Mouse (Mus musculus) hindbrain, postnatal 0 days (tissue): ENCODE results near the gene Itgav. TPM values are rescaled to one million over a fixed set of nuclear protein-coding genes. Genes with fewer than 3 reads are reported as not detected.

Experiments used
- ATAC-seq: fragments of 200-750 bp; cut with Nextera tagmentation; 2 replicates; pipeline ENCODE4 v1.8.0; 2017; ENCODE audit warnings: mild to moderate bottlenecking, moderate TSS enrichment, moderate library complexity
- DNase-seq: peaks from one replicate; pipeline ENCODE4 v3.0.0-alpha.2; 2015; ENCODE audit warnings: low spot score
- H3K27ac ChIP-seq: fragments of 300-500 bp; sonication (generic); 2 replicates; pipeline ENCODE4 v1.5.1; 2014; ENCODE audit warnings: mild to moderate bottlenecking
- H3K27me3 ChIP-seq: fragments of 300-500 bp; sonication (generic); 2 replicates; pipeline ENCODE4 v1.6.1; 2014; ENCODE audit warnings: low read length, mixed read lengths; ENCODE audit not compliant: insufficient read depth
- H3K36me3 ChIP-seq: fragments of 300-500 bp; sonication (generic); 2 replicates; pipeline ENCODE4 v1.6.1; 2014; ENCODE audit warnings: low read length, mixed read lengths; ENCODE audit not compliant: insufficient read depth
- H3K4me1 ChIP-seq: fragments of 300-500 bp; sonication (generic); 2 replicates; pipeline ENCODE4 v1.6.1; 2014; ENCODE audit warnings: antibody characterized with exemption, low read length, mixed read lengths; ENCODE audit not compliant: insufficient read depth
- H3K4me2 ChIP-seq: fragments of 300-500 bp; sonication (generic); 2 replicates; pipeline ENCODE4 v1.6.1; 2014; ENCODE audit warnings: low read depth, mild to moderate bottlenecking, low read length, moderate library complexity, mixed read lengths
- H3K4me3 ChIP-seq: fragments of 300-500 bp; sonication (generic); 2 replicates; pipeline ENCODE4 v1.5.1; 2014; ENCODE audit warnings: low read length
- H3K9ac ChIP-seq: fragments of 300-500 bp; sonication (generic); replicated peaks from 2 replicates; pipeline ENCODE4 v1.6.1; 2014; ENCODE audit warnings: mild to moderate bottlenecking, low read length, moderate library complexity, mixed read lengths
- H3K9me3 ChIP-seq: fragments of 300-500 bp; sonication (generic); 2 replicates; pipeline ENCODE4 v1.6.1; 2016; ENCODE audit warnings: low read length, mixed read lengths
- CTCF ChIP-seq: IDR thresholded peaks from 2 replicates; pipeline ENCODE4 v1.5.1; 2016; ENCODE audit warnings: antibody characterized with exemption, control low read depth, low read depth
- WGBS: fragments of 180-500 bp; shearing (Covaris S2); extraction: QIAGEN DNeasy Blood & Tissue Kit; methylation state at CpG from one replicate; pipeline ENCODE4 v1.1.7; 2014; 5-methylcytosine and 5-hydroxymethylcytosine counted together
- polyA plus RNA-seq: library from polyadenylated mRNA; unstranded; fragments of >200 nt; fragmentation: Nextera tagmentation; extraction: Ambion mirVana; gene quantifications from 2 replicates; pipeline ENCODE4 v1.2.1, GENCODE M21; 2015
- total RNA-seq: library from RNA; depleted of rRNA; stranded (reverse); fragments of >200 nt; gene quantifications from 2 replicates; pipeline ENCODE4 v1.2.3, GENCODE M21; 2014

Gene Itgav
- total and polyA plus RNA-seq, 2 experiments from 2014 or later, result 30.8 to 47.4 TPM

DNA sequence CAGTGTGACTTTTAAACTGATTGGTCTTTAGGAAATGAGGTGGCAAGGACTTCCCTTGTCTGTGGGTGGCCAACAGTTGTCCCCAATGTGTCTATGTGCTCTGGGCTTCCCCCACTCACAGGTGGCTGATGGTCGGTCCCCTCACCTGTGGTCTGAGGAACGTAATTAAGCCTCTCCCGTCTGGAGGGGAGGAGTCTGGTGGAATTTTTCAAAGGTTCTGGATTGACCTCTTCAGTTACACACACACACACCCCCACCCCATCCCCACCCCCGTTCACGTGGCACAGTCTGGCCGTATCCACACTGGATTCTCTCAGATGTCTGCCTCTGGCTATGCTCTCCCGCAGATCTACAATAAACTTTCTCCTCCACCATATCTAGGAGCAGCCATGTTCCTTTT is 30.1 kb upstream of the Itgav start:
- Histone ChIP-seq H3K4me2 (no peak overlapping the region), H3K27me3 (no peaks in the 10 kb centered on the region), H3K36me3 (no peaks in the 10 kb centered on the region), H3K4me3 (no peak overlapping the region), H3K9me3 (no peaks in the 10 kb centered on the region), H3K27ac (no peak overlapping the region), H3K4me1 (no peaks in the 10 kb centered on the region), H3K9ac (no peak overlapping the region)
- ATAC-seq (no peak), DNase-seq (no peak)
- WGBS, result 82% methylated on average over 7 of the region's 7 CpGs
- no peak for TF ChIP-seq CTCF

DNA sequence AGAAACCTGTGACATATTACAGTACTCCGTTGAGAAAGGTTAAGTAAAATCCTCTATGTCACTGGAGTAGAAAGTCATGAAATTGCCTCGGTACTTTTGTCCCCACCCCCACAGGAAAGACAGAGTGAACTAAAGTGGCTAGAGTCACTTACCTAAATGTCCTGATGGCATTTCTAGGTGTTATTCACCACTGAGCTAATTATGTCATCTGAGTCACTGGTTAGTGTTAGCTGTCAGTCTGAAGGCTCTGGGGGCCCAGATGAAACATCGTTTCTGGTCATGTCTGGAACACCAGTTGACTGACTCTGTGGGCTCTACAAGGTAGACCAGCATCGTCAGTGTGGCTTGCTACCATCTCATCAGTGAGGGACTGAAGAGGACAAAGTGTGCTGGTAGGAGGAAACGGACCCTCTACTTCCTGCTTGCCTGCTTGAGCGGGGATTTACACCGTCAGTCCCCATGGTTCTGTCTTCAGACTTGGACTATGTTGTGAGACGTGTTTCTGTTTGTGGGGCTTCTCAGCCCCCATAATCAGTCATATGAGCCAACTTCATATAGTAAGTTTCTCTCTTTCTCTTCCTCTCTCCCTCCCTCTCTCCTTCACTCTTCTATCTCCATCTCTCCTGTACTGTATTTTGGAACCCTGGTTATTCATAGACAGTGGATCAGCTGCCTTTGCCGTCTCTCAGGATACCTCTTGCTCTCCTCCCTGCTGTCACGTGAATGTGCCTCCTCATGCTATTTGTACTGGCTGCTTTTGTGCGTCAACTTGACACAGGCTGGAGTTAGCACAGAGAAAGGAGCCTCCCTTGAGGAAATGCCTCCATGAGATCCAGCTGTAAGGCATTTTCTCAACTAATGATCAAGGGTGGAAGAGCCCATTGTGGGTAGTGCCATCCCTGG is 28.6 kb upstream of the Itgav start:
- no peak overlapping the region for H3K4me2 ChIP-seq
- ATAC-seq (no peak), DNase-seq (no peak)
- no peaks in the 10 kb centered on the region for H3K36me3 ChIP-seq
- no peaks in the 10 kb centered on the region for H3K27me3 ChIP-seq
- H3K4me1 ChIP-seq, result no peaks in the 10 kb centered on the region
- no peak overlapping the region for H3K4me3 ChIP-seq
- no peak overlapping the region for H3K27ac ChIP-seq
- no peak overlapping the region for H3K9ac ChIP-seq
- 81% methylated on average over 11 of the region's 11 CpGs for WGBS
- no peak for TF ChIP-seq CTCF
- H3K9me3 ChIP-seq, result no peaks in the 10 kb centered on the region

DNA sequence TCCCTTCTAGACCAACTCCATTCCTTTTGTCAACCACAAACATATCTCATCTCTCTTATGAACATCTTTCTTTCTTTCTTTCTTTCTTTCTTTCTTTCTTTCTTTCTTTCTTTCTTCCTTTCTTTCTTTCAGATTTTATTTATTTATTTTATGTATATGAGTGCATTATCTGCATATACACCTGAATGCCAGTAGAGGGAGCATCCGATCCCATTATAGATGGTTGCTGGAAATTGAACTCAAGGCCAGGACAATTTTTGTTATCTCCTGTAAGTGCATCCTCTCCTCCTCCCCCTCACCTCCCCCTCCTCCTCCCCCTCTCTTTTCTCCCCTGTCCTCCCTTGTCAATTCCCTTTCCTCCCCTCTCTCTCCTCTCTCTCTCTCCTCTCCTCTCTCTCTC is 25.7 kb upstream of the Itgav start:
- ATAC-seq (no peak), DNase-seq (no peak)
- 77% methylated on average over 1 of the region's 1 CpGs for WGBS
- no peaks in the 10 kb centered on the region for H3K4me1 ChIP-seq
- no peaks in the 10 kb centered on the region for H3K36me3 ChIP-seq
- no peaks in the 10 kb centered on the region for H3K9me3 ChIP-seq
- peak; percentile 33 for TF ChIP-seq CTCF
- H3K27me3 ChIP-seq, result no peaks in the 10 kb centered on the region
- no peak overlapping the region for H3K4me3 ChIP-seq
- H3K4me2 ChIP-seq, result no peak overlapping the region
- no peak overlapping the region for H3K27ac ChIP-seq
- H3K9ac ChIP-seq, result no peak overlapping the region

DNA sequence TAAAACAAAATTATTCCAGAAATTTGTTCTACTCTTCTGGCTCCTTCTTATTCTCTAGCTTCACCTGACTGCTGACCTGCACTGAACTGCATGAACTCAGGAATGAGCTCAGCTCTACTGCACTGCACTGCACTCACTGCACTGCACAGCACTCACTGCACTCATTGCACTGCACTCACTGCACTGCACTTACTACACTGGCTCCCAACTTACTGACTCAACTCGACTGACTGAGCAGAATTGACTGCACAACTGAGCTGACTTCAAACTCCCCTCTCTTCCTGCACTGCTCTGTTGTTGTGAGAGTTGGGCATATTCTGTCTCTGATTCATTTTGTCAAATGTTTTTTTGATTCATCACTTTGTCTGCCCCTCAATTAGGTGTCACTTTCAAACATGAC is 24.9 kb upstream of the Itgav start:
- 65% methylated on average over 1 of the region's 1 CpGs for WGBS
- no peak overlapping the region for H3K9ac ChIP-seq
- no peaks in the 10 kb centered on the region for H3K27me3 ChIP-seq
- no peak for DNase-seq
- no peak for ATAC-seq
- no peak overlapping the region for H3K4me2 ChIP-seq
- no peak overlapping the region for H3K27ac ChIP-seq
- no peak overlapping the region for H3K4me3 ChIP-seq
- no peaks in the 10 kb centered on the region for H3K4me1 ChIP-seq
- no peaks in the 10 kb centered on the region for H3K9me3 ChIP-seq
- no peak for TF ChIP-seq CTCF
- H3K36me3 ChIP-seq, result no peaks in the 10 kb centered on the region

DNA sequence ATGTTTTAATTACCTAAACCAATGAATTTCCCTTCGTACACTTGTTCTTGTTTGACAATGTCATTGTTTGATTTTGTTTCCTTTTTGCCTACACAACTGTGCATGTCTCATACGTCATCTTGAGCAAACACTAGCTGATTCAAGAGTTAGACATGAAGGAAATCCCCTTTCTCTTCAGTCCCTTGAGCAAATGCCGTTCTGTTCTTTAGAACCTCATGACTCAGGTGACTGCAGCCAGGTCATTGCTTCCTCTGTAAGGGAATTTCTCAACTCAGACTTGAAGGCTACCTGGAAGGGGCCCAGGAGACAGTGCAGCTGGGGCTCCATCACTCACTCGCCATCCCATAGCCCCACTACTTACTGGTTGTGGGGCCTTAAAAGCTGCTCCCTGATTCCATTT is 23.5 kb upstream of the Itgav start:
- Histone ChIP-seq H3K9ac (no peak overlapping the region), H3K27ac (no peak overlapping the region), H3K4me3 (no peak overlapping the region), H3K4me2 (no peak overlapping the region), H3K27me3 (no peaks in the 10 kb centered on the region), H3K4me1 (no peaks in the 10 kb centered on the region), H3K9me3 (no peaks in the 10 kb centered on the region), H3K36me3 (no peaks in the 10 kb centered on the region)
- TF ChIP-seq CTCF, result no peak
- 77% methylated on average over 4 of the region's 4 CpGs for WGBS
- ATAC-seq, result no peak
- DNase-seq, result no peak

DNA sequence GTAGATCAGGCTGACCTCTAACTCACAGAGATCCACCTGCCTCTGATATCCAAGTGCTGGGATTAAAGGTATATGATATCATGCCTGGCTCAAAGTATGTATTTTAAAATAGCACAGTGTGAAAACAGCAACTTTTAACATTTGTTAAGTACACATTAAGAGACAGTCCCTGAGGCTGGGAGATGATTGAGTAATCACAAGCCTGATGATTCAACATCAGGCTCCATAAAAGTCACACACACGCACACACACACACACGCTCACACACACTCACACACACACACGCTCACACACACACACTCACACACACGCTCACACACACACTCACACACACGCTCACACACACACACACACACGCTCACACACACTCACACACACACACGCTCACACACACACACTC is 21.8 kb upstream of the Itgav start:
- TF ChIP-seq CTCF, result no peak
- ATAC-seq (no peak), DNase-seq (no peak)
- no peaks in the 10 kb centered on the region for H3K9me3 ChIP-seq
- H3K4me3 ChIP-seq, result no peak overlapping the region
- no peaks in the 10 kb centered on the region for H3K36me3 ChIP-seq
- no peaks in the 10 kb centered on the region for H3K4me1 ChIP-seq
- H3K9ac ChIP-seq, result no peak overlapping the region
- H3K27me3 ChIP-seq, result no peaks in the 10 kb centered on the region
- no peak overlapping the region for H3K4me2 ChIP-seq
- no peak overlapping the region for H3K27ac ChIP-seq
- WGBS, result 89% methylated on average over 7 of the region's 7 CpGs

DNA sequence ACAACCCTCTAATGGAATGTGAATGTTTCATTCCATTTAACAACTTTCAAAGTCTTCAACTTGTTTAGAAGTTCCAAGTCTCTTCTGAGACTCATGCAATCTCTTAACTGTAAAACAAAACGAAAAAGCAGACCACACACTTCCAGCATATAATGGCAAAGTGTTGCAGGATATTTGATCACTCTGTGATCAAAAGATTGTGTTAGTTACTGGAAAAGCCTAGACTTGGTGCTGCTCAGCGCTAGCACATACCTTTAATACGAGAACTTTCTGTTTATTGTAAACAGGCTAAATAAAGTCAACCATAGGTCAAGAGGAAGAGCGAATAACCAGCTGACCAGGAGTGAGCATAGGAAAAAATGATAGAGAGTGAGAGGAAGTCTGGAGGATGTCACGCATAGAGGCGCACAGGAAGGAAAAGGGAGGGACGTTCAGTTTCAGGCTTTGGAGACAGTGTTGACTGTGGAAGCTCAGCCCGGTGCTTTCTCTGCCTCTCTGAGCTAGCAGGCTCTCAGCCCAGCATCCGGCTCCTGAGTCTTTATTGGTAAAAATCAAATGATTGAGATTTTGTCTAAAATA is 18.5 kb upstream of the Itgav start:
- WGBS, result 88% methylated on average over 9 of the region's 9 CpGs
- ATAC-seq, result no peak

More for the DNA sequence above, 18.5 kb upstream of the Itgav start:
- Histone ChIP-seq H3K9ac (no peak overlapping the region), H3K27ac (no peak overlapping the region), H3K27me3 (no peaks in the 10 kb centered on the region), H3K9me3 (no peaks in the 10 kb centered on the region), H3K4me1 (no peaks in the 10 kb centered on the region), H3K36me3 (no peaks in the 10 kb centered on the region), H3K4me3 (no peak overlapping the region), H3K4me2 (no peak overlapping the region)
- no peak for TF ChIP-seq CTCF
- DNase-seq, result no peak
